Mouse (Mus musculus) induced T-regulatory cell, adult 2 months (primary cell): ENCODE results near the gene Tldc2.

Source experiments
- DNase-seq: peaks from one replicate; pipeline ENCODE4 v3.0.0-alpha.2; 2012; ENCODE audit warnings: low read depth

Gene Tldc2

DNA sequence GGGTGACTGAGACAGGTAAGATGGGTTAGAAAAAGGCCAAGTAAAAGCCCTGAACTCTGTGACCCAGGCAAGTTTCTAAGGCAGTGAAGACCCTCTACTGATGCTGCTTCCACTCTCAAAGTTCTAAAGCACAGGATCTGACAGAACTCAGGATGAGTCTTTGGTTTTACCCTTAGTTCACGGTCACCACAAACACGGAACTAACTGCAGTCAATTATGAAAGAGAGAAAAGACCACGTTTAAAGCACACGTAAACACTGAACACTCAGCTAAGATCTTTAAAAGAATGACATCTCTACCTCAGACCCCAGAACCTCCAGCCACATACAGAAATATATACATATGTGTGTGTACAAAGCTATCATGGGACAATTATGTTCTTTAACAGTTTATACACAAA lies 42.2 kb downstream of the Tldc2 start:
- peak; percentile 46 for DNase-seq

DNA sequence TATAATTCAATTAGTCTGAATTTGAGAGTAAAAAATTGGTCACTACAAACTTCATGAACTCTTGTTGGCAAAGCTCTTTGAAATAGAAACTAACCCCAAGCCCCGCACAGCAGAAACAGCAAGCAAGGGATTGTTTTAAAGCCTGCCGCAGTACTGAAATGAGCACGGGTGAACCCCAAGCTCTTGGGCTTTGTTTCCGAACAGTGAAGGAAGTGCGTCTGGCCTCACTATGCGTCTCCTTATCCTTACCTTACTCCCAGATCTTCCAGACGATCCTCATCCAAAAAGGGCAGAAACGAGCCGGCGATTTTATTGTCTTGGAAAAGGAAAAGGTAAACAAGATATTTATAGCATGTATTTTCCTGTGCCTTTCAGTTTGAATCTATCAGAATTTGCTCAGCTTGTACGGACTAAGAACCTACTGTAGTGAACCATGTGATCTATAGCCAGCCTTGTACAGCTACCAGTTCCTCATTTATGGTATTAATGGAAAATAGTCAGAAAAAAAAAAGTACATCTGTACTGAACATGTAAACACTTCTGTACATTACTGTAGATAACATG lies 42.8 kb downstream of the Tldc2 start:
- peak; percentile 71 for DNase-seq

DNA sequence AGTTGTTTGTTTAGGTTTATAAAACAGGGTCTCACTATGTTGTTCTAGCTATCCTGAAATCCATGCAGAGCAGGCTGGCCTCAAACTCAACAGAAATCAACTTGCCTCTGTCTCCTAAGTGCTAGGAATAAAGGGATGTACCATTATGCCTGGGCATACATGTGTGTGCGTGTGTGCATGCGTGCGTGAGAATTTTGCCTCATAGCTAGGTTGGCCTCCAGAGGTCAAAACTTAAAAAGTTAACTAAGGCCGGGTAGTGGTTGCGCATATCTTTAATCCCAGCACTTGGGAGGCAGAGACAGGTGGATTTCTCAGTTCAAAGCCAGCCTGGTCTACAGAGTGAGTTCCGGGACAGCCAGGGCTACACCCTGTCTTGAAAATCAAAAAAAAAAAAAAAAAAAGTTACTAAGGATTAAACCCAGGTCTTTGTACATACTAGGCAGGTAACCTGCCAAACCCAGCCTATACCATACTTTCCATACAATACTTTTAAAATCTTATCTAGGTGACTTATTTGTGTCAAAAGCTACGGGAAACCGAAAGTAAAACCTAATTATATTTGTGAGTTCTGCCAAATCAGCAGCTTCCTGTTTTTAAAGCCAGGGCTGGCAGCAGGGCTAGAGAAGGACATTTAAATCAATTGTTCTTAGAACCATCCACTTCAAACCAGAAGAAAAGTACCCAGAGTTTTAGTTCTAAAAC lies 44.1 kb downstream of the Tldc2 start:
- peak; percentile 90 for DNase-seq

DNA sequence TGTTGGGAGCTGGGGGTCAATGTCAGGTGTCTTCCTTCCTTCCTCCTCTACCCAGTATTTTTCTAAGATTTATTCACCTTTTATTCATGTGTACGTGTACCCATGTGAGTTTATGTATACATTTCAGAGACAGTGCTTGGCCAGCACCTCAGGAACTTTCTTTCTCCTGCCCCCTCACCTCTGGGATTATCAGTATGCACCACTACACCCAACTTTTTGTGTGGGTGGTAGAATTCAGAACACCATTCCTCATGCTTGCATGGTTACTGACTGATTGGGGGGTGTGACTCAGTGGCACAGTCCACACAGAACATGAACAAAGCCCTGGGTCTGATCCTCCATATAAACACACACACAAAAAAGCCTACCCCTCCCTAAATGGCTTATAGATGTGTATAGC lies 45.2 kb downstream of the Tldc2 start:
- DNase-seq = peak; percentile 45

DNA sequence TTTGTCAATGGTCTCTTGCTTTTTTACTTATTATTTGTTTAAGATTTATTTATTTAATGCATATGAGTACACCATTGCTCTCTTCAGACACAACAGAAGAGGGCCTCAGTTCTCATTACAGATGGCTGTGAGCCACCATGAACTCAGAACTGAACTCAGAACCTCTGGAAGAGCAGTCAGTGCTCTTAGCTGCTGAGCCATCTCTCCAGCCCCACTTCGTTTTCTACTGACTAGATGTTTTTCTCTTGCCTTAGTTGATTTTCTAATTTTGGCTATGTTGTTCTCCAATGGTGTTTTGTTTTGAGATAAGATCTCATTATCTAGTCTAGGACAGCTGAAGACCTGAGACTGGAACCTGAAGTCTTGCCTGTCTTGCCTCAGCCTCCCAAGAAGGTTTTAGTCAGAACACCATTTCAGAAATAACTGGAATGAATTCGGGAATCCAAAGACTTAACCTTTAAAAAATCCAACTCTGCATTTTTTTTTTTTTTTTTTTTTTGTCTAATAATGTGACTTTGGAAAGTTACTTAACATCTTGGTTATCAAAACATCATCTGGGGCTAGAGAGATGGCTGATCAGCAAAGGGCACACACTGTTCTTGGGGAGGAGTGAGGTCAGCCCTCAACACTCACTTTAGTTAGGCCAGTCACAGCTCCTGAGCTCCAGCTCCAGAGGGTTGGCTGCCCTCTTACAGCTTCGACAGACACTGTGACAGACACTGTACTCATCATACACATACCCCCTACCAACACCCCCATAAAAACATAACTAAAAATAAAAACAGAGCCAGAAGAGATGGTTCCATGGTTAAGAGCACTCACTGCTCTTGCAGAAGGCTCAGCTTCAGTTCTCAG lies 46.1 kb downstream of the Tldc2 start:
- peak; percentile 52 for DNase-seq

DNA sequence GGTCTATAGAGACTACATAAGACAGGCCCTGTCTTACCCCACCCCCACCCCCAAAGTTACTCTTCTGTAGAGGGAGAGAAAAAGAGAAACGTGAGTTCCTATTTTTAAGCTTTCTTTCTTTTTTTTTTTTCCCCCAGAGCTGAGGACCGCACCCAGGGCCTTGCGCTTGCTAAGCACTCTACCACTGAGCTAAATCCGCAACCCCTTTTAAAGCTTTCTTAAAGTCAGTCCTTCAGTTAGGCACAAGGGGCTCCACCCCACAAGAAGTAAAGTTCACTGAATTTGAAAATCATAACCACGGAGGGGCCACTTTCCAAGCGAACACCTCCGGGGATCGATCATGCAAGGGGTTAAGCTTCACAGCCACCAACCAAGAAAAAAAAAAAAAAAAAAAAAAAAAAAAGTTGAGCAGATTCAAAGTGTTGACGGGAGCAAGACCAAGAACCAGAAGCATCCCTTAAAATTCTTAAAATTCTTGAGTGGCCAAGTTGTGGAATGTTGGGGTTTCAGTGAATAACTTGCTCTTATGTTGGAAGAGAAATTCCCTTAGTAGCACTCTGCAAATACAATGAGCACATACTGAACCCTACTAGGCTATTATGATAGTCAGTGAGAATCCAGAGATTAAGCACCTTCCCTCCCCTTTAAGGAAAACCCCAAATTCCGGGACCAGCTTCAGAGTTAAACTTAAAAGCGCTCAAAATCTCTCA lies 47.1 kb downstream of the Tldc2 start:
- peak; percentile 67 for DNase-seq

DNA sequence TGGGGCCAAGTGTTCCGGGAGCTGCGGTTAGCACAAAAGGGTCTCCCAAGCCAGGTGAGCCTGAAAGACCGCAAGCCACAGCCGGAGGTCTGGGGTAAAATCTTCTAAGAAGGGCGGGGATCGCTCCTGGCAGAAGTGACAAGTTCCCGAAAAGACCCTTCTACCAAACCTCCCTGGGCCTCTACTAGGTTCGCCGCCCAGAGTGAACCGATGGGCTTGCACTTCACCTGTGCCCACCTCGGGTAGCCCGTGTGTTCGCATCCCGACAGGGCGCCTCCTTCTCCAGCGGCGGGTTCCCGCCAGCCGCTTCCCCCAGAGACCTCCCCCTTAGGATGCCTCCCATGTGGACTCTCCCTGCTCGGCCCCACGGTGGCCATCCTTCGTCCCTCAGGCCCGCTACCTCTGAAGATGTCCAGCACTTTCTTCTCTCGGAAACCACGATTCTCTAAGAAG lies 47.6 kb downstream of the Tldc2 start:
- DNase-seq = peak; percentile 74

DNA sequence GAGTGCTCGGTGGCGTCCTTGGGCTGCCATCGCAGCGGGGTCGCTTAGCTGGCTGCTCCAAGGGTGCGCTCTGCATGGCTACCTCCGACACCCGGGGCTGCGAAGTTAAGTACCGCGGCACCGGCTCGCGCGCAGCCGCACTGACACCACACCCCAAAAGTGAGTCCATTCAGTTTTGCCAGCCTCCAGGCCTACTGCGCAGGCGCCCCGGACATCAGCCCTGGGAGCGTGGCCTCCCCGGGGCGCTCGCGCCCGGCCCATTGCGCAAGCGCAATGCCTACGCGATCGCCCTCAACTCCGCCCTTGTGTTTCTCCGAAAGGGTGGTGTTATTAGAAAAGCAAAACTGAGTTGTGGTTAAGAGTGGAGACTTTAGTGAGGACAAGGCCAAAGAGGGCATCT lies 48.2 kb downstream of the Tldc2 start, which contains the start of gene Samhd1:
Gene Samhd1, minus strand, starts transcription at position 252 of the 400 bp plus-strand sequence.
- peak; percentile 98 for DNase-seq

DNA sequence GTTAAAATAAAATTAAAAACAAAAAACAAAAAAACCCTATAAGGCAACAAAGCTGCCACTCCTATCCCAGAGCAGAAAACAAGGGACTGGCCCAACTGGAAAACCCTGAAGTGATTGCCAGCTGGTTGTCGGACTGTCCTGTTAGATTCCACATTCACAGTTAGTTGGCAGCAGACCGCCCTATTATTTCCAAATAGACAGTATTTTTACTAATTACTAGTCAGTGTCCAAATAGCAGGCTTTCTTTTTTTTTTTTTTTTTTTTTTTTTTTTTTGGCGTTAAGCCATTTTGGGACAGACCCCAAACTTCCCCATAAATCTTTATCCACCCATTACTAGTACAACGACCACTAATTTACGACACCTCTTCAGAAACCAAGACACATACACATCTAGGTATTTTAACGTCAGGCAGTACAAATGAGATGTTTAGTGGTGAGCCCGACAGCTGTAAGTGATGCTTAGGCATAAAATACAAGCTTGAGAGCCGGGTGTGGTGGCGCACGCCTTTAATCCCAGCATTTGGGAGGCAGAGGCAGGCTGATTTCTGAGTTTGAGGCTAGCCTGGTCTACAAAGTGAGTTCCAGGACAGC lies 48.8 kb downstream of the Tldc2 start:
- DNase-seq = peak; percentile 57

DNA sequence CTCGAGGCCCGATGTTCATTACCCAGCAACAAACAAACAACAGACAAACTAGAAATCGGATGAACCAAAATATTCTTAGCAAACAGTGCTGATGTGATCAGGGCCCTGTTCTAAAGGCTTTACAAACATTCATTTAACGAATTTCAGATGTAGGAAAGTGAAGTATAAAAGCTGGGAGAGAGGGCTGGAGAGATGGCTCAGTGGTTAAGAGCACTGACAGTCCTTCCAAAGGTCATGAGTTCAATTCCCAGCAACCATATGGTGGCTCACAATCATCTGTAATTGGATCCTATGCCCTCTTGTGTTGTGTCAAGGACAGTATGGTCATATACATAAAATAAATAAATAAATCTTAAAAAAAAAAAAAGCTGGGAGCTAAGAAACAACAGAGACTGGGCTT lies 49.3 kb downstream of the Tldc2 start:
- DNase-seq = peak; percentile 60

DNA sequence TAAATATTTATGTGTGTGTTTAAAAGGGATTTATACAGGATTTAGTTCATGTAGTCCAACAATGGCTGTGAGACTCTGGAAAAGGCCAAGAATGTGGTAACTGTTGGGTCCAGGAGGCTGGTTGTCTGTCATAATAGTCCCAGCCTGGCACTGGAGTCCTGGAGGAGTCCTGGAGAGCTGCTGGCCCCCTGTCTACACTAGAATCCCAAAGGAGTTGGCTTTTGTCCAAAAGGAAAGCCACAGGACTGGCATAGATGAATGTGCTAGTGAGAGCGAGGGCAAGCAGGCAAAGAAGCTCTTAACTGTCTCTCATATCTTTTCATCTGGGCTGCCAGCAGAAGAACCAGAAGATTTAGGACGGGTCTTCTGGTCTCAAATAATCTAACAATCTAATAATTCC lies 49.8 kb downstream of the Tldc2 start:
- no peak for DNase-seq

DNA sequence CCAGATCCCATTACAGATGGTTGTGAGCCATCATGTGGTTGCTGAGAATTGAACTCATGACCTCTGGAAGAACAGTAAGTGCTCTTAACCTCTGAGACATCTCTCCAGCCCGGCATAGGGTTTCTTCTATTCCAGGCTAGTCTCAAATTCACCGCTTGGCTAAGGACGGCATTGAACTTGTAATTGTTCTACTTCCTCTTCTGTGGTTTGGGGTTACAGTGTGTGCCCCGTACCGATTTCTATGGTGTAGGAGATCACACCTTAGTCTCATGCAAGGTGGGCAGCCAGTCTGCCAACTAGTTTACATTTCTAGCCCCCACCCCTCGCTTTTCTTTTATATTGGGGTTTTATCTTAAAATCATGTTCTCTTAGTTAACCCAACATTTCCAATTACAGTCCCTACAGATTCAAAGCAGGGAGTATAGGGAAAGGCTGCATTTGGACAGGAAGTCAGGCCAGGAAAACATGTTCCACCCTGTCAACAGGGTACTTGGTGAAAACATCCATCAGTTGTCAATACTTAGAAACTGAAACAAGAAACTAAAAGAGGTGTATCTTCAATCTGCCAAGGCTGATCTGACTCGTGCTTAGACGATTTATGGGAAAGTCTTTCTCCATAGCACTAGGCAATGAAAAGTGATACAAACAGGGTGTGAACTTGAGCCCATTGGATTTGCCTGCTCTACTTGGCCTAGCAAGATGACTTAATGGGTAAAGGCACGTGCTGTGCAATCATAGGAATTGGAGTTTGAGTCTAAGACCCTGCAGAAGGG lies 51.3 kb downstream of the Tldc2 start:
- peak; percentile 80 for DNase-seq

DNA sequence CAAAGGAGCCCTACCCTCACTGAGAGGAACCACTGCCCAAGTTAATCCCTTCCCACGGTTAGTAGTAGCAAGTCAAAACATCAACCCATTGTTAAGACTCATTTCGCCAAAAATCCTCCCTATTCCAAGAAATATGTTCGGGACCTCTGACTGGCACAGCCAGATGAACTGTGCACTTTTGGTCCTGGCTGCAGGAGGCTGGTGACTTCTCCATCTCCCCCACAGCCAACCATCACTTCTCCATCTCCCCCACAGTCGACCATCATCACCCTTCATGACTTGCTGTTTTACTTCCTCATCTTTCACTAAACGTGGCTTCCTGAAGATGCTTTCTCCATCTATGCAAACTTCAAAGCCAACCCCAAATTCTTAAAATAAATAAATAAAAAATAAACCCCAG lies 52.0 kb downstream of the Tldc2 start:
- no peak for DNase-seq

DNA sequence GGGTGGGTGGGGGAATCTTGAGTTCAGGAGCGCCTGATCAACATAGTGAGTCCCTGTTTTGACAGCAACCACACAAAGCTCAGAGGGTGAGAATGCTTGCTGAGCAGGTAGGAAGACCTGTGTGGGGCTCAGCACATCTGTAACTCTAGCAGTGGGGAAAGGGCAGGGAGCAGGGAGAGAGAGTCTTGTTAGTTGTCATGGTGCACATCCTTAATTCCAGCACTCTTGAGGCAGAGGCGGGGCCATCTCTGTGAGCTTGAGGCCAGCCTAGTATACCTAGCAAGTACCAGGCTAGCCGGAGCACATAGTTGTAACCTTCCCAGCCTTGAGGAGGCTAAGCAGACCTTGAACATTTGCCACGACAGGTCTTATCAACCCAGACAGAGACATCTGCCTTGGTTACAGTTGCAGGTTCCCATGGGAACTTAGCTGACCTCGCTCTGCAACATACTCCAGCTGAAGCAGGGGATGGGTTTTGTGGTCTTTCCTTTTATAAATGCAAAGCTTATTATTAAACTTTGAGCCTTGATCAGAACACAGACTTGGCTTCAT lies 52.5 kb downstream of the Tldc2 start:
- DNase-seq = peak; percentile 43

DNA sequence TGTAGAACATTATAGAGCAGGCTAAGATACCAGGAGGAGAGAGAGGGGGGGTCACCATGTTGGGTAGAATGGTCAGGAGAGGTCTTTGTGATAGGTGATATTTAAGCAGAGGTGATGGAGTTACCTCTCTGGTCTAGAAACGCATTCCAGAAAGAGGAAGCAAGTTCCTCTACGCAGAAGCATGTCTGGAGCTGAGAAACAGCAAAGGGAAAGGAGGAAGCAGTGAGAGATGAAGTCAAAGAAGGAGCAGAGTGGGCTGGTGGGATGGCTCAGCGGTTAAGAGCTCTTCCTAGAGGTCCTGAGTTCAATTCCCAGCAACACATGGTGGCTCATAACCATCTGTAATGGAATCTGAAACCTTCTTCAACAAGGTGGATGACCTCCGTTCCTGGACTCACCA lies 55.1 kb downstream of the Tldc2 start:
- no peak for DNase-seq

DNA sequence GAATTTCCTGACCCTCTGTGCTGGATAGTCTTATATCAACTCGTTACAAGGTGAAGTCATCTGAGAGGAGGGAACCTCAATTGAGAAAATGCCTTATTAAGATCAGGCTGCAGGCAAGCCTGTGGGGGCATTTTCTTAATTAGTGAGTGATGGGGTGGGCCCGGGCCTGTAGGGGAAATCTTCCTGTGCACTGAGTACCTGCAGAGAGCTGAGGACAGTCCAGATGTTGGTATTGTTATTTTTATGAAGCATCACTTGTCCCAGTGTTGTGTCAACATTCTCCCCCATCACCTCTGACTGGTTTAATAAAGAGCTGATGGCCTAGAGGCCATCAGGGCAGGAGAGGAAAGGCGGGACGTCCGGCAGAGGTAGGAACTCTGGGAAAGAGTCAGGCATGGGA lies 57.3 kb downstream of the Tldc2 start:
- DNase-seq = no peak

DNA sequence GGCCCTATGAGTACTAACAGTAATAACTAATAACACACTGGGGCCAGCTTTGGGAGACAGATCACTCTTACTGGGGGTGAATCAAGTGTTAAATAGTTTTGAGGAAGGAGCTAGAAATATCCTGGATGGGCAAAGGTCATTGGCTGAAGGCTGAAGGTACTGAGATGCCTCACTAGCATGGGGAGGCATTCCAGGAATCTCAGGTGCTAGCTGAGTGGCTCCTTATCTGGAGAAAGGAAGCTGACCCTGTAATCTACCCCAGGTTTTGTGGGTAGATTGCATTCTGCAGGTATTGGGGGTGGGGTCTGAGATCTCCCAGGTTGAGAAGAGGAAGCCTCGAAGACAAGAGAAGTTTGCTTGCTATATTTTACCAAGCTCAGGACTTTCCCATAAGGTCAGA lies 58.3 kb downstream of the Tldc2 start:
- DNase-seq = no peak
